Mouse (Mus musculus): ENCODE results near the gene Sdccag8. TPM values are rescaled to one million over a fixed set of nuclear protein-coding genes. Genes with fewer than 3 reads are reported as not detected.

The Sdccag8 gene
- polyA plus RNA-seq, 1 experiment from 2014 or later, result 22.8 TPM

GRCm38 (mm10) chr1:176886002-176886401, 71.5 kb downstream of the Sdccag8 start:
- 89% methylated on average over 5 of the region's 5 CpGs for WGBS
- Histone ChIP-seq H3K4me1 (peaks cover 26% of the 10 kb centered on the region), H3K27me3 (ENCODE audit: low read depth, poor library complexity, severe bottlenecking) (no peaks in the 10 kb centered on the region), H3K4me3 (no peak overlapping the region), H3K9me3 (replicated peaks) (no peaks in the 10 kb centered on the region; the same call in 1 of the 2 replicates), H3K36me3 (no peaks in the 10 kb centered on the region), H3K27ac (replicated peaks) (no peak overlapping the region)
- no peak for DNase-seq (ENCODE audit: low spot score)

- no peak overlapping the region for H3K27ac ChIP-seq (replicated peaks)
- H3K4me3 ChIP-seq, result no peak overlapping the region
- 85% methylated on average over 6 of the region's 6 CpGs for WGBS
- H3K9me3 ChIP-seq (replicated peaks), result no peaks in the 10 kb centered on the region; the same call in 1 of the 2 replicates
- H3K4me1 ChIP-seq, result peaks cover 2% of the 10 kb centered on the region; the same call in 1 of the 2 replicates
- no peak for DNase-seq (ENCODE audit: low spot score)
- H3K36me3 ChIP-seq, result 0 out of 2 replicates have a peak, but pooled peaks cover 3% of the 10 kb centered on the region
- H3K27me3 ChIP-seq (ENCODE audit: low read depth, poor library complexity, severe bottlenecking), result no peaks in the 10 kb centered on the region
These were observed 89.3 kb downstream of the Sdccag8 start for GRCm38 (mm10) chr1:176903741-176904140.

- DNase-seq (ENCODE audit: low spot score), result no peak
- Histone ChIP-seq H3K27ac (replicated peaks) (no peak overlapping the region), H3K9me3 (replicated peaks) (no peaks in the 10 kb centered on the region), H3K27me3 (ENCODE audit: low read depth, poor library complexity, severe bottlenecking) (no peaks in the 10 kb centered on the region), H3K36me3 (peaks cover 4% of the 10 kb centered on the region), H3K4me1 (no peaks in the 10 kb centered on the region), H3K4me3 (no peak overlapping the region)
- WGBS, result 92% methylated on average over 2 of the region's 2 CpGs
These were observed 101.5 kb downstream of the Sdccag8 start for GRCm38 (mm10) chr1:176915946-176916345.

GRCm38 (mm10) chr1:176919486-176919885, 105.0 kb downstream of the Sdccag8 start:
- no peak for DNase-seq (ENCODE audit: low spot score)
- WGBS, result 89% methylated on average over 12 of the region's 12 CpGs
- no peak overlapping the region for H3K27ac ChIP-seq (replicated peaks)
- H3K36me3 ChIP-seq, result peaks cover 4% of the 10 kb centered on the region
- no peaks in the 10 kb centered on the region for H3K27me3 ChIP-seq (ENCODE audit: low read depth, poor library complexity, severe bottlenecking)
- H3K4me3 ChIP-seq, result no peak overlapping the region
- peaks cover 17% of the 10 kb centered on the region for H3K4me1 ChIP-seq
- H3K9me3 ChIP-seq (replicated peaks), result no peaks in the 10 kb centered on the region

- H3K27me3 ChIP-seq (ENCODE audit: low read depth, poor library complexity, severe bottlenecking), result peaks cover 7% of the 10 kb centered on the region; the same call in 1 of the 2 replicates
- H3K9me3 ChIP-seq (replicated peaks), result no peaks in the 10 kb centered on the region
- H3K27ac ChIP-seq (replicated peaks), result peak overlapping the region; percentile 65
- H3K36me3 ChIP-seq, result peaks cover 4% of the 10 kb centered on the region
- no peak overlapping the region for H3K4me3 ChIP-seq
- no peak for DNase-seq (ENCODE audit: low spot score)
- WGBS, result 40% methylated on average over 5 of the region's 5 CpGs
- peaks cover 17% of the 10 kb centered on the region for H3K4me1 ChIP-seq
These were observed 108.4 kb downstream of the Sdccag8 start for GRCm38 (mm10) chr1:176922842-176923241.

- DNase-seq (ENCODE audit: low spot score), result no peak
- 91% methylated on average over 5 of the region's 5 CpGs for WGBS
- no peak overlapping the region for H3K4me3 ChIP-seq
- peaks cover 40% of the 10 kb centered on the region for H3K4me1 ChIP-seq
- peaks cover 7% of the 10 kb centered on the region; the same call in 1 of the 2 replicates for H3K27me3 ChIP-seq (ENCODE audit: low read depth, poor library complexity, severe bottlenecking)
- no peak overlapping the region for H3K27ac ChIP-seq (replicated peaks)
- H3K36me3 ChIP-seq, result no peaks in the 10 kb centered on the region
- H3K9me3 ChIP-seq (replicated peaks), result no peaks in the 10 kb centered on the region
These were observed 111.5 kb downstream of the Sdccag8 start for GRCm38 (mm10) chr1:176926009-176926408.

GRCm38 (mm10) chr1:176927312-176927711, 112.9 kb downstream of the Sdccag8 start:
- H3K4me3 ChIP-seq, result no peak overlapping the region
- H3K36me3 ChIP-seq, result no peaks in the 10 kb centered on the region
- H3K9me3 ChIP-seq (replicated peaks), result no peaks in the 10 kb centered on the region
- peaks cover 7% of the 10 kb centered on the region; the same call in 1 of the 2 replicates for H3K27me3 ChIP-seq (ENCODE audit: low read depth, poor library complexity, severe bottlenecking)
- H3K4me1 ChIP-seq, result peaks cover 43% of the 10 kb centered on the region
- no peak overlapping the region for H3K27ac ChIP-seq (replicated peaks)
- DNase-seq (ENCODE audit: low spot score), result no peak
- 88% methylated on average over 9 of the region's 9 CpGs for WGBS

- no peaks in the 10 kb centered on the region for H3K9me3 ChIP-seq (replicated peaks)
- H3K4me1 ChIP-seq, result peaks cover 36% of the 10 kb centered on the region
- DNase-seq (ENCODE audit: low spot score), result no peak
- H3K4me3 ChIP-seq, result no peak overlapping the region
- no peaks in the 10 kb centered on the region for H3K36me3 ChIP-seq
- peak overlapping the region; percentile 52; the same call in 1 of the 2 replicates for H3K27ac ChIP-seq (replicated peaks)
- H3K27me3 ChIP-seq (ENCODE audit: low read depth, poor library complexity, severe bottlenecking), result peaks cover 7% of the 10 kb centered on the region; the same call in 1 of the 2 replicates
- WGBS, result 86% methylated on average over 8 of the region's 8 CpGs
These were observed 115.2 kb downstream of the Sdccag8 start for GRCm38 (mm10) chr1:176929710-176930109.

GRCm38 (mm10) chr1:176930574-176930973, 116.1 kb downstream of the Sdccag8 start:
- DNase-seq (ENCODE audit: low spot score), result no peak
- Histone ChIP-seq H3K27me3 (ENCODE audit: low read depth, poor library complexity, severe bottlenecking) (peaks cover 7% of the 10 kb centered on the region; the same call in 1 of the 2 replicates), H3K9me3 (replicated peaks) (no peaks in the 10 kb centered on the region), H3K27ac (replicated peaks) (no peak overlapping the region), H3K4me1 (peaks cover 36% of the 10 kb centered on the region), H3K36me3 (no peaks in the 10 kb centered on the region), H3K4me3 (no peak overlapping the region)
- WGBS, result 91% methylated on average over 2 of the region's 2 CpGs

GRCm38 (mm10) chr1:176930981-176931500, 116.6 kb downstream of the Sdccag8 start:
- H3K27ac ChIP-seq (replicated peaks), result no peak overlapping the region
- peaks cover 7% of the 10 kb centered on the region; the same call in 1 of the 2 replicates for H3K27me3 ChIP-seq (ENCODE audit: low read depth, poor library complexity, severe bottlenecking)
- 88% methylated on average over 4 of the region's 4 CpGs for WGBS
- DNase-seq (ENCODE audit: low spot score), result no peak
- H3K36me3 ChIP-seq, result no peaks in the 10 kb centered on the region
- no peaks in the 10 kb centered on the region for H3K9me3 ChIP-seq (replicated peaks)
- no peak overlapping the region for H3K4me3 ChIP-seq
- H3K4me1 ChIP-seq, result peaks cover 38% of the 10 kb centered on the region

- Histone ChIP-seq H3K9me3 (replicated peaks) (no peaks in the 10 kb centered on the region), H3K4me3 (no peak overlapping the region), H3K27ac (replicated peaks) (0 out of 2 replicates have a peak overlapping the region, but pooled peaks have one; percentile 10), H3K36me3 (no peaks in the 10 kb centered on the region), H3K4me1 (peaks cover 42% of the 10 kb centered on the region), H3K27me3 (ENCODE audit: low read depth, poor library complexity, severe bottlenecking) (peaks cover 7% of the 10 kb centered on the region; the same call in 1 of the 2 replicates)
- 87% methylated on average over 10 of the region's 10 CpGs for WGBS
- DNase-seq (ENCODE audit: low spot score), result no peak
These were observed 117.1 kb downstream of the Sdccag8 start for GRCm38 (mm10) chr1:176931511-176931910.

- DNase-seq (ENCODE audit: low spot score), result no peak
- Histone ChIP-seq H3K27me3 (ENCODE audit: low read depth, poor library complexity, severe bottlenecking) (peaks cover 2% of the 10 kb centered on the region; the same call in 1 of the 2 replicates), H3K4me1 (peaks cover 42% of the 10 kb centered on the region), H3K27ac (replicated peaks) (no peak overlapping the region), H3K4me3 (no peak overlapping the region), H3K36me3 (no peaks in the 10 kb centered on the region), H3K9me3 (replicated peaks) (no peaks in the 10 kb centered on the region)
- WGBS, result 91% methylated on average over 12 of the region's 12 CpGs
These were observed 118.0 kb downstream of the Sdccag8 start for GRCm38 (mm10) chr1:176932320-176932950.

GRCm38 (mm10) chr1:176933319-176933718, 118.9 kb downstream of the Sdccag8 start:
- no peaks in the 10 kb centered on the region for H3K27me3 ChIP-seq (ENCODE audit: low read depth, poor library complexity, severe bottlenecking)
- WGBS, result 80% methylated on average over 7 of the region's 7 CpGs
- no peaks in the 10 kb centered on the region for H3K9me3 ChIP-seq (replicated peaks)
- H3K36me3 ChIP-seq, result no peaks in the 10 kb centered on the region
- DNase-seq (ENCODE audit: low spot score), result no peak
- H3K4me3 ChIP-seq, result no peak overlapping the region
- peaks cover 38% of the 10 kb centered on the region for H3K4me1 ChIP-seq
- no peak overlapping the region for H3K27ac ChIP-seq (replicated peaks)

Measured in midbrain, embryonic 10.5 days (tissue).